Mouse (Mus musculus) limb, embryonic 14.5 days (tissue): ENCODE measurements around the gene Ttc39a. TPM values are rescaled to one million over a fixed set of nuclear protein-coding genes. Genes with fewer than 3 reads are reported as not detected.

Experiments
- ATAC-seq: fragments of 200-750 bp; cut with Nextera tagmentation; 2 replicates; pipeline ENCODE4 v1.8.0; 2017; ENCODE audit warnings: low read depth, moderate number of reproducible peaks, moderate TSS enrichment; ENCODE audit not compliant: low FRiP score
- DNase-seq: peaks from one replicate; pipeline ENCODE4 v3.0.0-alpha.2; 2015; ENCODE audit warnings: low spot score
- H3K27ac ChIP-seq: fragments of 300-500 bp; sonication (generic); replicated peaks from 2 replicates; pipeline ENCODE4 v1.5.1; 2014; ENCODE audit warnings: low read depth, mild to moderate bottlenecking, low read length, moderate library complexity, mixed read lengths
- H3K27me3 ChIP-seq: fragments of 300-500 bp; sonication (generic); 2 replicates; pipeline ENCODE4 v1.6.1; 2014; ENCODE audit warnings: low read length, mixed read lengths; ENCODE audit not compliant: control insufficient read depth, insufficient read depth
- H3K36me3 ChIP-seq: fragments of 300-500 bp; sonication (generic); 2 replicates; pipeline ENCODE4 v1.6.1; 2014; ENCODE audit warnings: mild to moderate bottlenecking, low read length, moderate library complexity, mixed read lengths; ENCODE audit not compliant: control insufficient read depth, insufficient read depth
- H3K4me1 ChIP-seq: fragments of 300-500 bp; sonication (generic); 2 replicates; pipeline ENCODE4 v1.6.1; 2014; ENCODE audit warnings: antibody characterized with exemption, low read length, mixed read lengths; ENCODE audit not compliant: control insufficient read depth, insufficient read depth
- H3K4me2 ChIP-seq: fragments of 300-500 bp; sonication (generic); replicated peaks from 2 replicates; pipeline ENCODE4 v1.6.1; 2014; ENCODE audit warnings: low read depth, mild to moderate bottlenecking, low read length, moderate library complexity; ENCODE audit not compliant: severe bottlenecking
- H3K4me3 ChIP-seq: fragments of 300-500 bp; sonication (generic); replicated peaks from 2 replicates; pipeline ENCODE4 v1.5.1; 2014; ENCODE audit warnings: low read length
- H3K9ac ChIP-seq: fragments of 300-500 bp; sonication (generic); 2 replicates; pipeline ENCODE4 v1.6.1; 2014; ENCODE audit warnings: mild to moderate bottlenecking, low read depth, low read length, moderate library complexity; ENCODE audit not compliant: severe bottlenecking
- H3K9me3 ChIP-seq: fragments of 300-500 bp; sonication (generic); 2 replicates; pipeline ENCODE4 v1.6.1; 2016; ENCODE audit warnings: low read length; ENCODE audit not compliant: control insufficient read depth
- POLR2A ChIP-seq: fragments of 200-500 bp; IDR thresholded peaks from 2 replicates; pipeline ENCODE4 v1.8.0; 2012; ENCODE audit warnings: inconsistent platforms, mild to moderate bottlenecking, moderate library complexity, borderline replicate concordance; ENCODE audit not compliant: insufficient read depth, insufficient read length; ENCODE audit errors: extremely low read depth
- WGBS: fragments of 180-500 bp; shearing (Covaris S2); extraction: QIAGEN DNeasy Blood & Tissue Kit; methylation state at CpG from one replicate; pipeline ENCODE4 v1.1.7; 2014; 5-methylcytosine and 5-hydroxymethylcytosine counted together
- polyA plus RNA-seq, 2 experiments: library from polyadenylated mRNA; depleted of rRNA in 1 of 2; stranded (reverse) in 1 of 2; unstranded in 1 of 2; fragments of >200 nt; fragmentation: Nextera tagmentation in 1 of 2; extraction: Ambion mirVana in 1 of 2; gene quantifications; 2 replicates each; pipeline versions ENCODE4 v1.2.1 to v1.2.3; 2012 to 2014

The Ttc39a gene
- polyA plus RNA-seq, 2 experiments = 4.3 to 5.4 TPM

DNA sequence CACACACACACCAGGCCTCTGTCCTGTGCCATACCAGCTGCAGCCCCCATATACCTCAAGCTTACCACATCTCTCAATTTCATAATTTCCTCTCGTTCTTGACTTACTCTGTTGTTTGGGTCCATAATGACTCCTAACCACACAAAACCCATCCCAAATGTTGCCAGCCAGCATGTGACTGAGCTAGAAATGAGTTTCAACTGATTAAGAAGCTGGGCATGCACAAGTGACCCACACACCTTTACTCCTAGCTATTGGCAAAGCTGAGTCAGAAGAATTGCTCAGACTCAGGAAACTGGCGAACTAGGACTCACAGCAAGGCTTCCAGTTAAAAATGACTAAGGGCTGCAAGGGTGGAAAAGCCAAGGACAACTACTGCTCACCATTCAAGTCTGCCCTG, 75.0 kb downstream of the Ttc39a start:
- ATAC-seq = no peak
- no peak overlapping the region for H3K27ac ChIP-seq
- H3K9me3 ChIP-seq = no peaks in the 10 kb centered on the region
- H3K4me3 ChIP-seq = no peak overlapping the region
- DNase-seq = no peak
- no peaks in the 10 kb centered on the region for H3K27me3 ChIP-seq
- H3K4me1 ChIP-seq = no peaks in the 10 kb centered on the region
- no peak for TF ChIP-seq POLR2A
- H3K4me2 ChIP-seq = no peak overlapping the region
- no peak overlapping the region for H3K9ac ChIP-seq
- WGBS = 76% methylated on average over 2 of the region's 2 CpGs
- H3K36me3 ChIP-seq = no peaks in the 10 kb centered on the region

DNA sequence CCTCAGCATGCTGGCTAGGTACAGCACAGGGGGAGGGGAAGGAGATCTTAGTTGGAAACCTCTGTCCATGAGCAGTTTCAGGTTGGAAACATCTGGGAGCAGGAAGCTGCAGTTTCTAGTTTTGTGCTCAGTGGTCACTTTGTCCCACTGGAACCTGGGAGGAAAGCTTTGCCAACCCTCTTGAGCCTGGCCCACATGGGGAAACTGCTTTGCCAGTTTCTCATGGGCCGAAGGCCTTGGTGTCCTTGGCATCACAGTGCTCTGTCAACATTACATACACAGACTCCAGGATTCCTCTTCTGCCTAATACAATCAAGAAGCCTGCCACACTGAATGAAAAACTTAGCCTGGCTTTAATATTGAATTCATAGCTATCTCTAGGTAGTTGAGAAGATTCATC, 76.3 kb downstream of the Ttc39a start:
- Histone ChIP-seq H3K4me3 (no peak overlapping the region), H3K36me3 (no peaks in the 10 kb centered on the region), H3K27me3 (no peaks in the 10 kb centered on the region), H3K27ac (no peak overlapping the region), H3K9ac (no peak overlapping the region), H3K4me1 (no peaks in the 10 kb centered on the region), H3K4me2 (no peak overlapping the region), H3K9me3 (no peaks in the 10 kb centered on the region)
- no peak for ATAC-seq
- DNase-seq = no peak
- no peak for TF ChIP-seq POLR2A
- 92% methylated on average over 1 of the region's 1 CpGs for WGBS

DNA sequence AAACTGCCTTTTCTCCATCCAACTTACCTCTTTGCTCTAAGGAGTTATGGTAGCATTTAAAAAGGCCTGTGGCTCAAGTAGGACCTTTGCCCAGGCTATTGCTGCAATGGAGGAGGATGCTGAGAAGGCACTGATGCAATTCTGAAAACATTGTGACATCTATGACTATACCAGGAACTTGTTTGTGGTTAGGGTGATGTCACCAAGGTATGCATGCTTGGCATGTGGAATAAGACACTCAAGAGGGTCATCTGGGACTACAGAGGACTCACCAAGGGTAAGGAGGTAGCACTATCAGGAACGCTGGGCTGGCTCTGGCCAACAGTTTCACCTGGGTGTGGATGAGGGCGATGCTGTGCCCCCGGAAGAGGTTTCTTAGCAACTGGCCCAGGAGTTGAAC, 78.2 kb downstream of the Ttc39a start, which contains the start of gene Rnf11:
Rnf11 (minus strand) TSS at position 108 of the 400 bp plus-strand sequence.
- DNase-seq (no peak), ATAC-seq (no peak)
- Histone ChIP-seq H3K36me3 (no peaks in the 10 kb centered on the region), H3K9me3 (no peaks in the 10 kb centered on the region), H3K27me3 (no peaks in the 10 kb centered on the region), H3K4me2 (no peak within 1 kb of the TSS), H3K4me3 (no peak within 1 kb of the TSS), H3K9ac (no peak within 1 kb of the TSS), H3K4me1 (no peaks in the 10 kb centered on the region), H3K27ac (no peak within 1 kb of the TSS)
- WGBS = 69% methylated on average over 3 of the region's 3 CpGs
- no peak for TF ChIP-seq POLR2A

DNA sequence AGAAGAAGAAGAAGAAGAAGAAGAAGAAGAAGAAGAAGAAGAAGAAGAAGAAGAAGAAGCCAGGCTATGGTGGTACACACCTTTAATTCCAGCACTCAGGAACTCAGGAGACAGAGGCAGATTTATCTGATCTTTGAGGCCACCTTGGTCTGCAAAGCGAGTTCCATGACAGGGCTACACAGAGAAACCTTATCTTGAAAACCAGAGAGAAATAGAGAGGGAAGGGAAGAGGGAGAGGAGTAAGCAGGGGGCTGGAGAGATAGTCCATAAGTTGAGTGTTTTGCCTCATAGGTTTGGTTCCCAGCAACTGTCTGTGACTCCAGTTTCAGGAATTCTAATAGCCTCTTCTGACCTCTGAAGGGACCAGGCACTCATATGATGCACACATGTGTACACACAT, 82.4 kb downstream of the Ttc39a start:
- no peak for DNase-seq
- Histone ChIP-seq H3K9me3 (no peaks in the 10 kb centered on the region), H3K4me3 (no peak overlapping the region), H3K9ac (no peak overlapping the region), H3K27ac (no peak overlapping the region), H3K4me2 (no peak overlapping the region), H3K4me1 (no peaks in the 10 kb centered on the region), H3K36me3 (no peaks in the 10 kb centered on the region), H3K27me3 (no peaks in the 10 kb centered on the region)
- ATAC-seq = no peak
- WGBS = 63% methylated on average over 1 of the region's 1 CpGs
- no peak for TF ChIP-seq POLR2A

DNA sequence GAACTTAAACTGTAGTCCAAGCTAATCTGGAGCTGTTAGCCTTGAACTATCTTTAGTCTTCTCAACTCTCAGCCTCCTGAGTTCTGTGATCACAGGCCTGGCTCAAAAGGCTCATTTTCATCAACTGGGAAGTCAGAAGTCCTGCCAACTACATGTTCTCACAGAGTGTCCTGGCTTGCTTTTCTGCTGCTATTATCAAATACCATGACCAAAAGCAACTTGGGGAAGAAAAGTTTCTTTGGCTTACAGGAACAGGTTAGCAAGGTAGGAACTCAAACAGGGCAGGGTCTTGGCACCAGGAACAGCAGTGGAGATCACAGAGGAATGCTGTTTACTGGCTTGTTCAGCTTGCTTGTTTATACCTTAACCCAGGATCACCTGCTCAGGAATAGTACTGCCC, 87.2 kb downstream of the Ttc39a start:
- no peaks in the 10 kb centered on the region for H3K36me3 ChIP-seq
- H3K27ac ChIP-seq = no peak overlapping the region
- no peak overlapping the region for H3K9ac ChIP-seq
- H3K9me3 ChIP-seq = no peaks in the 10 kb centered on the region
- no peak for ATAC-seq
- H3K27me3 ChIP-seq = no peaks in the 10 kb centered on the region
- no peak for TF ChIP-seq POLR2A
- H3K4me2 ChIP-seq = no peak overlapping the region
- no peak for DNase-seq
- no peak overlapping the region for H3K4me3 ChIP-seq
- no peaks in the 10 kb centered on the region for H3K4me1 ChIP-seq

Other genes starting within 250 kb of the Ttc39a start
- gene Osbpl9, start 204.4 kb upstream of the Ttc39a start, polyA plus RNA-seq (2012; rRNA removed) = 54.0 and 55.6 TPM in 2 replicates
- 57.8 and 68.4 TPM in 2 replicates for gene Osbpl9, start 204.4 kb upstream of the Ttc39a start, polyA plus RNA-seq (2014; fragmentation: Nextera tagmentation; extraction: Ambion mirVana)
- gene Calr4, start 172.1 kb upstream of the Ttc39a start, polyA plus RNA-seq (2012; rRNA removed) = 0.13 and 0.20 TPM in 2 replicates
- 0.12 TPM in 1 of 2 replicates, not detected in the other for gene Calr4, start 172.1 kb upstream of the Ttc39a start, polyA plus RNA-seq (2014; fragmentation: Nextera tagmentation; extraction: Ambion mirVana)
- 23.3 and 27.0 TPM in 2 replicates for gene Eps15, start 126.4 kb upstream of the Ttc39a start, polyA plus RNA-seq (2012; rRNA removed)
- 36.3 and 40.0 TPM in 2 replicates for gene Eps15, start 126.4 kb upstream of the Ttc39a start, polyA plus RNA-seq (2014; fragmentation: Nextera tagmentation; extraction: Ambion mirVana)
- gene Rnf11, start 78.1 kb downstream of the Ttc39a start, polyA plus RNA-seq (2012; rRNA removed) = 39.3 and 43.6 TPM in 2 replicates
- 67.0 and 71.7 TPM in 2 replicates for gene Rnf11, start 78.1 kb downstream of the Ttc39a start, polyA plus RNA-seq (2014; fragmentation: Nextera tagmentation; extraction: Ambion mirVana)
- gene 4930522H14Rik, start 124.7 kb downstream of the Ttc39a start, polyA plus RNA-seq (2012; rRNA removed) = not detected in 2 replicates
- not detected in 2 replicates for gene 4930522H14Rik, start 124.7 kb downstream of the Ttc39a start, polyA plus RNA-seq (2014; fragmentation: Nextera tagmentation; extraction: Ambion mirVana)